Mouse (Mus musculus) left cerebral cortex, postnatal 14 days (tissue): ENCODE measurements around the gene Gpr21. TPM values are rescaled to one million over a fixed set of nuclear protein-coding genes. Genes with fewer than 3 reads are reported as not detected.

Experiments
- DNase-seq, 2 experiments: peaks; one replicate each; pipeline ENCODE4 v3.0.0; 2021 to 2022; ENCODE audit warnings: low spot score in 2 of 2, mixed read lengths in 1 of 2
- intact Hi-C: fragments of 180-260 bp; cut with DNase I; formaldehyde crosslinking; loops from one replicate; pipeline ENCODE4 v1.15.1; 2025
- total RNA-seq, 2 experiments: library from RNA; stranded (reverse); gene quantifications; 2 replicates each; pipeline ENCODE4 v1.2.3; 2021

The Gpr21 gene
- total RNA-seq, 2 experiments from 2014 or later: 9.3 to 10.7 TPM

- intact Hi-C loops: no loop called here
- no peak for DNase-seq
These were observed 49.4 kb downstream of the Gpr21 start for GRCm38 (mm10) chr2:37565579-37565978.

GRCm38 (mm10) chr2:37566035-37566434, 49.9 kb downstream of the Gpr21 start:
- no peak for DNase-seq
- intact Hi-C loops: no loop called here

GRCm38 (mm10) chr2:37569888-37570287, 53.8 kb downstream of the Gpr21 start:
- intact Hi-C loops: no loop called here
- no peak for DNase-seq

Other genes starting within 250 kb of the Gpr21 start
- not detected for gene Olfr368, start 189.8 kb upstream of the Gpr21 start, total RNA-seq
- 10 to 100 TPM; 22.4 to 25.2 TPM for gene Pdcl, start 157.0 kb upstream of the Gpr21 start, total RNA-seq
- gene Rc3h2, start 93.4 kb upstream of the Gpr21 start, total RNA-seq: 10 to 100 TPM; 81.1 to 92.8 TPM
- gene Zbtb26, start 73.2 kb upstream of the Gpr21 start, total RNA-seq: 1 to 10 TPM; 8.9 to 9.3 TPM
- gene Zbtb6, start 73.2 kb upstream of the Gpr21 start, total RNA-seq: 10 to 100 TPM; 12.5 to 13.9 TPM
- 10 to 100 TPM; 84.3 to 85.5 TPM for gene Rabgap1, start 73.1 kb upstream of the Gpr21 start, total RNA-seq
- gene Strbp, start 187.5 kb downstream of the Gpr21 start, total RNA-seq: 100 to 1,000 TPM; 234 to 237 TPM